Mouse (Mus musculus): Measurements from ENCODE around the gene Gm8165. TPM values are rescaled to one million over a fixed set of nuclear protein-coding genes. Genes with fewer than 3 reads are reported as not detected.

The Gm8165 gene
- polyA plus RNA-seq (2015; fragmentation: Nextera tagmentation; extraction: Ambion mirVana) = not detected in 2 replicates

DNA sequence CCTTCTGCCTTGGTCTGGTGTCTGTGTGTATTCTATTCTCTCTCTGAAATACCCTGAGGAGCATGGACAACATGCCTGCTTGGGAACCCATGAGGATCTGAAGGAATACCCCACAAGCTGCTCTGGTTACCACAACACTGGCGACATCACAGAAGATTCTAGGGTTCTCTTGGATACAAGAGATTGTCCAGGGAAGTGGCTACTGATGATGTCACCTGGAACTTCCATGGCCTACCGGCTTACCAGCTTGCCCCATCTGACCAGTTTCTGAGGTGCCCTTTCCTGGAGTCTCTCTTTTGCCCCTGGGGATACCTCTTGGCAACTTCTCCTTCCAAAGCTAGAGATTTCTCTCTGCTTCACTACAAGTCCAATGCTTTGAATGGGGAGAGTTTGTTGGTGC, at the start of gene Gm8165:
Gene Gm8165, minus strand, starts transcription at position 101 of the 400 bp plus-strand sequence.

DNA sequence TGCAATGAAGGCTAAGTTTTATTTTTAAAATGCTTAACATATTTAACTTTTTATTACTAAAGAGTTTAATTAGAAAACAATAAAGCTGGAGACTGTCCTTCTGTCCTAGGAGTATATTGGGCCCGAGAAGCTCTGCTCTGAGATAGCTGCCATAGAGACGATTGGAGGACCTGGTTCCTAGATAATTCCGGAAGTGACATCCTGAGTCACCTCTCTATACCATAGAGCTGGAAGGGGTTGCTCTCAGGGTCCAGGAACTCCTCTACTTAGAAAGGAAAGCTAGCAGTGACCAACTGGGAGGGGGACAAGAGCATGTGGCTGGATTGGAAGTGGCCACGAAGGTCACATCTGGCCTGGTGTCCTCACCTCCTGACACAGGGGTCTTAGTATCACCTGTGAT, 20.6 kb upstream of the Gm8165 start, which contains the start of gene Gm7324:
Gene Gm7324, plus strand, starts transcription at position 208 of the 400 bp plus-strand sequence.

Other genes starting within 250 kb of the Gm8165 start
- not detected in 2 replicates for gene Gm5799, start 133.6 kb downstream of the Gm8165 start, polyA plus RNA-seq (2015; fragmentation: Nextera tagmentation; extraction: Ambion mirVana)
- gene Gm17654, start 98.1 kb downstream of the Gm8165 start, polyA plus RNA-seq (2015; fragmentation: Nextera tagmentation; extraction: Ambion mirVana) = not detected in 2 replicates
- not detected in 2 replicates for gene Gm10375, start 69.2 kb downstream of the Gm8165 start, polyA plus RNA-seq (2015; fragmentation: Nextera tagmentation; extraction: Ambion mirVana)
- gene Gm7324, start 20.6 kb upstream of the Gm8165 start, polyA plus RNA-seq (2015; fragmentation: Nextera tagmentation; extraction: Ambion mirVana) = 0.68 and 1.2 TPM in 2 replicates
- gene Gm16506, start 50.3 kb upstream of the Gm8165 start, polyA plus RNA-seq (2015; fragmentation: Nextera tagmentation; extraction: Ambion mirVana) = not detected in 2 replicates
- gene Gm6526, start 70.7 kb upstream of the Gm8165 start, polyA plus RNA-seq (2015; fragmentation: Nextera tagmentation; extraction: Ambion mirVana) = 0.07 TPM in 1 of 2 replicates, not detected in the other
- gene Gm8180, start 107.5 kb upstream of the Gm8165 start, polyA plus RNA-seq (2015; fragmentation: Nextera tagmentation; extraction: Ambion mirVana) = not detected in 2 replicates
- 0.39 and 0.54 TPM in 2 replicates for gene Ear1, start 198.3 kb upstream of the Gm8165 start, polyA plus RNA-seq (2015; fragmentation: Nextera tagmentation; extraction: Ambion mirVana)
- gene Ear10, start 246.4 kb upstream of the Gm8165 start, polyA plus RNA-seq (2015; fragmentation: Nextera tagmentation; extraction: Ambion mirVana) = not detected in 2 replicates
- gene Gm8113, start 248.2 kb upstream of the Gm8165 start, polyA plus RNA-seq (2015; fragmentation: Nextera tagmentation; extraction: Ambion mirVana) = 6.8 and 7.0 TPM in 2 replicates